Mouse (Mus musculus) midbrain, embryonic 10.5 days (tissue): ENCODE results near the gene Acvr2b. TPM values are rescaled to one million over a fixed set of nuclear protein-coding genes. Genes with fewer than 3 reads are reported as not detected.
A peak's percentile ranks its signal among the peaks of the same experiment; 100 is the strongest.
"Not testable (repeated sequence)": the region's sequence is repeated elsewhere in the genome, so short reads cannot be mapped to it uniquely, and the experiment has no call there.

Source experiments
- DNase-seq: peaks from one replicate; pipeline ENCODE4 v3.0.0-alpha.2; 2017; ENCODE audit warnings: low spot score
- H3K27ac ChIP-seq: fragments of 300-500 bp; sonication (generic); replicated peaks from 2 replicates; pipeline ENCODE4 v1.5.1; 2016; ENCODE audit warnings: mild to moderate bottlenecking
- H3K27me3 ChIP-seq: fragments of 300-500 bp; sonication (generic); 2 replicates; pipeline ENCODE4 v1.6.1; 2016; ENCODE audit warnings: low read depth, mild to moderate bottlenecking; ENCODE audit not compliant: poor library complexity, severe bottlenecking
- H3K36me3 ChIP-seq: fragments of 300-500 bp; sonication (generic); 2 replicates; pipeline ENCODE4 v1.6.1; 2016; ENCODE audit warnings: mild to moderate bottlenecking, moderate library complexity
- H3K4me1 ChIP-seq: fragments of 300-500 bp; sonication (generic); 2 replicates; pipeline ENCODE4 v1.6.1; 2016
- H3K4me3 ChIP-seq: fragments of 300-500 bp; sonication (generic); 2 replicates; pipeline ENCODE4 v1.5.1; 2016; ENCODE audit warnings: mild to moderate bottlenecking, moderate library complexity
- H3K9me3 ChIP-seq: fragments of 300-500 bp; sonication (generic); replicated peaks from 2 replicates; pipeline ENCODE4 v1.6.1; 2016; ENCODE audit warnings: mild to moderate bottlenecking
- WGBS: fragments of 180-500 bp; shearing (Covaris S2); methylation state at CpG from one replicate; pipeline ENCODE4 v1.1.7; 2016; 5-methylcytosine and 5-hydroxymethylcytosine counted together
- polyA plus RNA-seq: library from polyadenylated mRNA; unstranded; fragments of >200 nt; fragmentation: Nextera tagmentation; extraction: Ambion mirVana; gene quantifications from 2 replicates; pipeline ENCODE4 v1.2.1, GENCODE M21; 2016

Gene Acvr2b
- 63.7 and 69.9 TPM in 2 replicates for polyA plus RNA-seq

DNA sequence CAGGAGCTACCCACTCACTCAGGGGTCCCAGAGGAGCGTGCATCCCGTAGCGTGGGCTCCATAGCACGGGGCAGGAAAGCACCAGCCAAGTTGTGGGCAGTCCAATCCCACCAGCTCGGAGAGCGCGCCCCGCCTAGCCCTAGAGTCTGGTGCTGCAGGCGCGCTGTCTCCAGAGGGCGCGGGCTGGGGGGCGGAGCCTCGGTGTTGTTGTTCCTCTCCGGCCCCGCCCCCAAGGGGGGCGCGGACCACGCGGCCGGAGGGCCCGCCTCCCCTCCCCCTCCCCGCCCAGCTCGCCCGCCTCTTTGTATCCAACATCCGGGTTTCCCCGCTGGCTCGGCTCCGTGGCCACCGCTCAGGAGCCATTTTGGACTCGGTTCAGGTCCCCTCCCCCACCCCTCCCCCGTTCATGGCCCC, at the start of gene Acvr2b:
Gene Acvr2b, plus strand, starts transcription at position 318 of the 414 bp plus-strand sequence.
- WGBS = 0% methylated on average over 18 of the region's 32 CpGs
- H3K36me3 ChIP-seq = peaks cover 28% of the 10 kb centered on the region
- DNase-seq = peak; percentile 98
- H3K4me3 ChIP-seq = peak within 1 kb of the TSS; percentile 79
- no peaks in the 10 kb centered on the region for H3K9me3 ChIP-seq
- no peaks in the 10 kb centered on the region for H3K27me3 ChIP-seq
- H3K27ac ChIP-seq = peak within 1 kb of the TSS; percentile 100
- H3K4me1 ChIP-seq = peaks cover 44% of the 10 kb centered on the region

DNA sequence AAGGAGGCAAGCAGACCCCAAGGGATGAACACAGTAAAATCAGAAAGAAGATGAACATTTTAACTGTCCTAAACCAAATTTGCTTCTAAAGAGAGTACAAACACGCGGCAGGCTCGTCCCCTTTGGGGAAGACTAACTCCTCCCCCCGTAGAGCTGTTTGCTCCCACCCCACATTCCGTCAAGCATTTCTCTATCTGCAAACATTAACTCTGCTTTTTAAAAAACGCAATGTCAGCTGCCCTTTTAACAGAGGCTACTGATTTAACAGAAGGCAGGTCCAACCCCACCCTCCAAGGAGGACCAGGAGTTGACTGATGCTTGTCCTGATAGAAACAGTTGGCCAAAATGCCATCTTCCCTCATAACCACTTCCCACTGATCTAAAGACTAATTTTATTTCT, 48.0 kb upstream of the Acvr2b start:
- 82% methylated on average over 6 of the region's 6 CpGs for WGBS
- no peak for DNase-seq
- no peak overlapping the region for H3K4me3 ChIP-seq
- H3K36me3 ChIP-seq = peaks cover 25% of the 10 kb centered on the region
- peaks cover 12% of the 10 kb centered on the region for H3K4me1 ChIP-seq
- peaks cover 7% of the 10 kb centered on the region; the same call in 1 of the 2 replicates for H3K27me3 ChIP-seq
- no peaks in the 10 kb centered on the region for H3K9me3 ChIP-seq
- no peak overlapping the region for H3K27ac ChIP-seq

DNA sequence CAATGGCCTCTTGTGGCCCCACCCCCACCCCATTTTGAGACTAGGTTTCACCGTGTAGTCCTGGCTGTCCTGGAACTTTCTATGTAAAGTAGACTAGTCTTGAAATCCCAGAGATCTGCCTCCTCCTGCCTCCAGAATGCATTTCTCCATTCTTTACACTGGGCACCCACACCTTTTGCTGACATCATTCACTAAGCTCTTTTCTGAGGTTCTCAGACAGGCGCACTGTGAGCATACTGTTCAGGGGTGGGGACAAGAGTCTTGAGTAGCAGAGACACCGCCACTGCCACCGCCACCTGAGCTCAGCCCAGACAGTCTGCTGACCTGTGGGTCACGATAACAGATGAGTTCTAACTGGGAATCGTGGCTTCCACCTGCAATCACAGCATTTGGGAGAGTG, 46.0 kb upstream of the Acvr2b start:
- 89% methylated on average over 6 of the region's 6 CpGs for WGBS
- peaks cover 7% of the 10 kb centered on the region; the same call in 1 of the 2 replicates for H3K27me3 ChIP-seq

DNA sequence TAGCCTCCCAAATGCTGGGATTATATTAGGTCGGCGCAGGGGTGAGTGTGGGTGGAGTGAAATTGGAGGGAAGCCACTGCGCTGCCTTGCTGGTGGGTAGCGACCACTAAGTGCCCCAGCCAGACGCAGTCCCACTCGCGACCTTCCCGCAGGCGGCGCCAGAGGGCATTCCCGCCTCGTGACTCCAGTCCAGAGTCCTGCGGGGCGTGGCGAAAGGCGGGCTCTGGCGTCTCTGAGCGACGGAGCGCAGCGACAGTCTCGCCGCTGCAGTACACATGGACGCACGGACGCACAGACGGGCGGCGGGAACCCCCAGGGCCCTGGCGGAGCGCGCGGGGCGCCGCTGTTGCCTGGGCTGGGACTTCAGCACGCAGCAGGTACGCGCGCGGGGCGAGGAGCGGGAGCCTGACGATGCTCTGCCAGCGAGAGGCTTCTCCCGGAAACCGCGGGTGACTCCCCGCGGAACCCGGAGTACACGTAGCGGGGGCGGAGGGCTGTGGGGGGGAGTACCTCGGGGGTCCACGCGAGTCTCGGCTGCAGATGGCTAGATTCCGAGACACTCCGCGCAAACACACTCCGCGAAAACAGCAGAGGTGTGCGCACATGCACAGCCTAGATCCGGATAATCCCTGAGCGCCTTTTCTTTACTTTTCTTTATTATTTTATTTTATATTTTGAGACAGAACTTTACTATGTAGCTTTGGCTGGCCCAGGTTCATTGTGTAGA, 44.4 kb upstream of the Acvr2b start, which contains the start of gene Xylb:
Gene Xylb, plus strand, starts transcription at position 51 of the 727 bp plus-strand sequence.
- Histone ChIP-seq H3K36me3 (0 out of 2 replicates have a peak, but pooled peaks cover 3% of the 10 kb centered on the region), H3K27ac (peak within 1 kb of the TSS; percentile 89), H3K27me3 (peaks cover 7% of the 10 kb centered on the region; the same call in 1 of the 2 replicates), H3K9me3 (no peaks in the 10 kb centered on the region), H3K4me3 (peak within 1 kb of the TSS; percentile 78), H3K4me1 (peaks cover 12% of the 10 kb centered on the region)
- WGBS = 4% methylated on average over 65 of the region's 65 CpGs
- peak; percentile 90 for DNase-seq

More for the DNA sequence above, 46.0 kb upstream of the Acvr2b start:
- DNase-seq = no peak
- peaks cover 6% of the 10 kb centered on the region for H3K36me3 ChIP-seq
- H3K27ac ChIP-seq = no peak overlapping the region
- peaks cover 12% of the 10 kb centered on the region for H3K4me1 ChIP-seq
- H3K4me3 ChIP-seq = no peak overlapping the region
- H3K9me3 ChIP-seq = no peaks in the 10 kb centered on the region

DNA sequence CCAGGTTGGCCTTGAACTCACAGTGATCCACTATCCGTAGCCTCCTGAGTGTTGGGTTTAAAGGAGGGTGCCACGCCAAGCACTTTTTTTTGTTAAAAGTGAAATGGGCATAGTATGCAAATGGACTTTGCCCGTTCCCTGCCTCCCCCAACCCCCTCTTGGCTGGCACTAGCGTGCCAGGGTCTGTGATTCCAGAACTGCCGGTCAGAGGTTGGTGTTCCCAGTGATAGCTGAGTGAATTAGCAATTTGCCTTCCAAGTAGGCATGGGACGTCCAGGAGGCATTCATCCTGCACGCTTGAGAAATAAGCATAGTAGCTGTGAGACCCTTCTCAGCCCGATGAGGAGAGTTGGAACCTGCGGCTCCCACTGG, 43.9 kb upstream of the Acvr2b start:
- no peak for DNase-seq
- Histone ChIP-seq H3K4me3 (peak overlapping the region; percentile 78), H3K36me3 (0 out of 2 replicates have a peak, but pooled peaks cover 3% of the 10 kb centered on the region), H3K27me3 (peaks cover 7% of the 10 kb centered on the region; the same call in 1 of the 2 replicates), H3K4me1 (peaks cover 12% of the 10 kb centered on the region), H3K9me3 (no peaks in the 10 kb centered on the region), H3K27ac (no peak overlapping the region; the same call in 1 of the 2 replicates)
- WGBS = 50% methylated on average over 9 of the region's 9 CpGs

DNA sequence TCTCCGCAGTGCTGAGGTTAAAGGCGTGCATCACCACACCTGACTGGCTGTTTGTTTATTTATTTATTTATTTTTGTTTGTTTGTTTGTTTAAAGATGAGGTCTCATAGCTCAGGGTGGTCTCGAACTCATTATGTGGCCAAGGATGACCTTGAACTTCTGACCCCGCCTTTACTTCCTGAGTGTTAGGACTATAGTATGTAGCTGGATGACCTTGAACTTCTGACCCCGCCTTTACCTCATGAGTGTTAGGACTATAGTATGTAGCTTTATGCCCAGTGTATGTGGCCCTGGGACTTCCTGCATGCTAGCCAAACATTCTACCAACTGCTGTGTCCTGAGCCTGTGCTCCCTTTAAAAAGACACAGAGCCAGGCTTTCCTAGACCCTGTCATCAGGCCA, 40.5 kb upstream of the Acvr2b start:
- DNase-seq = no peak
- H3K9me3 ChIP-seq = no peaks in the 10 kb centered on the region
- peaks cover 7% of the 10 kb centered on the region; the same call in 1 of the 2 replicates for H3K27me3 ChIP-seq
- H3K36me3 ChIP-seq = 0 out of 2 replicates have a peak, but pooled peaks cover 3% of the 10 kb centered on the region
- 89% methylated on average over 5 of the region's 5 CpGs for WGBS
- peaks cover 12% of the 10 kb centered on the region for H3K4me1 ChIP-seq
- H3K27ac ChIP-seq = no peak overlapping the region
- H3K4me3 ChIP-seq = no peak overlapping the region

DNA sequence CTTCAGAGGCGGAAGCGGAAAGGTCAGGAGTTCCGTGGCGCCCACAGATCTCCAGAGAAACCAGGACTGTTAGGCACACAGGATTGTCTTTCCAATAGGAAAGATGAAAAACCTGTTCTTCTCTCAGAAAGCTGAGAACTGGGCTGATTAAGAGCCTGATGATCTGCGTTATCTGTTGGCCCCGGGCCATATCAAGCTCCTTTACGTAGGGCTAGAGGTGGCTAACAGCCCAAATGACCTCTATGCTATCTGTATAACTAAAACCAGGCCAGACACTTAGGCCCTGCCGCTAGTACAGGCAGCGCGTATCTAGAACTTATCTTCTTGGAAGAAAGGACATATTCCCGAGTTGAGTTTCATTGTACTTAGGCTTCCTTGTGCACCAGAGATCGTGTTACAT, 38.7 kb upstream of the Acvr2b start:
- peaks cover 14% of the 10 kb centered on the region for H3K36me3 ChIP-seq
- no peak for DNase-seq
- 94% methylated on average over 12 of the region's 12 CpGs for WGBS

DNA sequence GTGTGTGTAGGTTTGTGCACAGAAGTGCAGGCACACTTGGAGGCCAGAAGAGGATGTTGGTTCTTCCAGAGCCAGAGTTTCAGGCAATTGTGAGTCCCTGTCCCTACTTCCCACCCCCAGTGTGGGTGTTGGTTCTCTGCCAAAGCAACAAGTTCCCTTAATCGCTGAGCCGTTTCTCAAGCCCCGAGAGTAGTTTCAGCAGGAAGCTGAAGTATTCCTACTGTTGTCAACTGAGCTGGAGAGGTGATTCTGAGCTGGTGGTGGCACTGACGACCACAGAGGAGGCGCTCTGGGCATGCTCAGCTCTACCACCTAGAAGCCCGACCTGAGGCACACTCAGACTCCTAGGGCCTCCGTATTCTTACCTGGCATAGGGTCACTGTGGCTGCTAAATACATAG, 36.6 kb upstream of the Acvr2b start, which contains the start of gene Slc22a14:
Gene Slc22a14, minus strand, starts transcription at position 270 of the 400 bp plus-strand sequence.
- H3K27me3 ChIP-seq = no peaks in the 10 kb centered on the region
- H3K4me3 ChIP-seq = no peak within 1 kb of the TSS
- DNase-seq = no peak
- WGBS = 82% methylated on average over 7 of the region's 7 CpGs
- H3K36me3 ChIP-seq = peaks cover 23% of the 10 kb centered on the region
- H3K9me3 ChIP-seq = no peaks in the 10 kb centered on the region
- no peaks in the 10 kb centered on the region for H3K4me1 ChIP-seq
- no peak within 1 kb of the TSS for H3K27ac ChIP-seq

More for the DNA sequence above, 38.7 kb upstream of the Acvr2b start:
- H3K4me1 ChIP-seq = peaks cover 2% of the 10 kb centered on the region; the same call in 1 of the 2 replicates
- peaks cover 3% of the 10 kb centered on the region; the same call in 1 of the 2 replicates for H3K27me3 ChIP-seq
- no peak overlapping the region for H3K4me3 ChIP-seq
- H3K27ac ChIP-seq = no peak overlapping the region
- H3K9me3 ChIP-seq = no peaks in the 10 kb centered on the region

DNA sequence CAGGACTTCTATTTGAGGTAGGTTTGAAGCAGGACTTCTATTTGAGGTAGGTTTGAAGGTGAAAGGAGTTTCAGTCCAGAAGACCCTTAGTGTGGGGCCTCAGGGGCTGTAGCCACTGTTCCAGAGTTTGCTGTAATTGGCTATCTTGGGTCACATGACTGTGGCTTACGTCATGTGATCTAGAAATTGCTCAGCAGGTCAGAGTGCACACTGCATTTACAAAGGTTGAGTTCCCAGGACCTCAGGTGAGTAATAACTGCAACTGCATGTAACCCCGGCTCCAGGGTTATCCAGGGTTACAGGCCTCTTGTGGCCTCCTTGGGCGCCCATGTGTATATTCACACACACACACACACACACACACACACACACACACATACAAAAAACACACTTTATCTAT, 33.6 kb upstream of the Acvr2b start:
- no peaks in the 10 kb centered on the region for H3K27me3 ChIP-seq
- H3K27ac ChIP-seq = no peak overlapping the region
- no peaks in the 10 kb centered on the region for H3K9me3 ChIP-seq
- H3K4me3 ChIP-seq = no peak overlapping the region
- H3K4me1 ChIP-seq = no peaks in the 10 kb centered on the region
- peaks cover 22% of the 10 kb centered on the region for H3K36me3 ChIP-seq
- 90% methylated on average over 3 of the region's 3 CpGs for WGBS
- DNase-seq = no peak

DNA sequence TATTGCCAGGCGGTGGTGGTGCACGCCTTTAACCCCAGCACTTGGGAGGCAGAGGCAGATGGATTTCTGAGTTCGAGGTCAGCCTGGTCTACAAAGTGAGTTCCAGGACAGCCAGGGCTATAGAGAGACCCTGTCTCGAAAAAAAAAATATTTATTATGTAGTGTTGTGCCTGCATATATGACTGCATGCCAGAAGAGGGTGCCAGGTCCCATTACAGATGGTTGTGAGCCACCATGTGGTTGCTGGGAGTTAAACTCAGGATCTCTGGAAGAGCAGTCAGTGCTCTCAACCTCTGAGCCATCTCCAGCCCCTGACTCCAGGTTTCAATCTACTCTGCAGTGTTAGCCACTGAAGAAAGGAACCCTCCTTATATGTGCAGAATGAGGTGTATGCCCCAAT, 31.1 kb upstream of the Acvr2b start:
- WGBS = 84% methylated on average over 4 of the region's 4 CpGs
- DNase-seq, H3K4me3 ChIP-seq, H3K9me3 ChIP-seq, H3K4me1 ChIP-seq, H3K27me3 ChIP-seq, H3K27ac ChIP-seq: not testable (repeated sequence)
- H3K36me3 ChIP-seq = peaks cover 24% of the 10 kb centered on the region

DNA sequence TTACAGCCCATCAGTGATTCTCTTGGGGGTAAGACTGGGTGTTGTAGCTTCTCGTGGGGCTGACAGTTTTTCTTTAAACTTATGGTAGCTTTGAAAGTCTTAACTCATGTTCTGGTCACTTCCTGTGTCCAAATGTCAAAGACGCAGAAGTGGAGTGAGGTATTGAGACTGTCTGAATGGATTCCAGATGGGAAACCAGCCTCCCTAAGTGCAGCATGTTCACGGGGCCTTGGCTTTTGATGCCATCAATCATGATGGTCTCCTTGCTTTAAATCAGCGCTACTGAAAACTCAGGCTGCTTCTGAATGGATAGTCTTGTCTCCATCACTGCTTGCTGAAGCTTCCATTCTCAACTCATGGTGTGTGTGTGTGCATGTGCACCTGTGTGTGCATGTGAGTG, 30.7 kb upstream of the Acvr2b start:
- WGBS = 86% methylated on average over 4 of the region's 4 CpGs
- DNase-seq = no peak
- Histone ChIP-seq H3K27ac (no peak overlapping the region), H3K4me1 (no peaks in the 10 kb centered on the region), H3K27me3 (no peaks in the 10 kb centered on the region), H3K36me3 (peaks cover 24% of the 10 kb centered on the region), H3K9me3 (no peaks in the 10 kb centered on the region), H3K4me3 (no peak overlapping the region)

DNA sequence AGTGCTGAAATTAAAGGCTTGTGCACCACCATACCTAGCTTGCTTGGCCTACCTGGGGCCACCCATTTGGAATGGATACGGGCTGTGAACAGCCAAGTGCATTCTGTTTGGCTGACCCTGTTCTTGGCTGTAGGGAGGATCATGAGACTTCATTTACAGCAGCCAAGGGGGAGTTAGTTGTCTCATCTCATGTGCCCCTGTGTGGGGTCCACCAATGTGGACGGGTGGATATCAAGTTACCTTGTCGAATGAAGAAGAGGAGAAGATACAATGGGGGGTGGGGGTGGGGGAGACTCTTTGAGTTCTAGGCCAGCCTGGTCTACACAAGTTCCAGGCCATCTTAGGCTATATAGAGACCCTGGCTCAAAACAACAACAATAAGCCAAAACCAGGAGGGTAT, 26.9 kb upstream of the Acvr2b start:
- no peak overlapping the region for H3K27ac ChIP-seq
- H3K9me3 ChIP-seq = no peaks in the 10 kb centered on the region
- no peak overlapping the region for H3K4me3 ChIP-seq
- H3K27me3 ChIP-seq = no peaks in the 10 kb centered on the region
- 79% methylated on average over 3 of the region's 3 CpGs for WGBS
- no peaks in the 10 kb centered on the region for H3K4me1 ChIP-seq
- no peak for DNase-seq
- H3K36me3 ChIP-seq = peaks cover 26% of the 10 kb centered on the region

DNA sequence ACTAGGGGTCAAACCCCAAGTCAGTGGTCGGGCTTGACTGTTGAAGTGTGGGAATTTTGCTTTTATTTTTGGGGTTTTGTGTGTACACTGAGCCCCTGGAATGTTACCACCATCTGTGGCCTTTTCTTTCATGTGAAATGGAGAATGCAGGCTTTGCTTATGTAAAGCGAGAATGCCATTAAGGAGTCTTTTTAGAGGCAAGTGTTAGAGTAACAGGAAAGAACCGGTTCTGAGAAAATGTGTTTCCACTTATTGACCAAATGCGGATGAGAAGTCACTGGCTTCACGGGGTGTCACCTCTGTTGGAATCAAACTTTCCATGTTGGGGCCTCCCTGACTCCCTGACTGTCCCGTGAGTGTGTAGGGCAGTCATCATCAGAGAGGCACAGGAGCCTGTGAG, 26.4 kb upstream of the Acvr2b start:
- Histone ChIP-seq H3K4me1 (no peaks in the 10 kb centered on the region), H3K4me3 (no peak overlapping the region), H3K36me3 (peaks cover 31% of the 10 kb centered on the region), H3K27me3 (no peaks in the 10 kb centered on the region), H3K9me3 (no peaks in the 10 kb centered on the region), H3K27ac (no peak overlapping the region)
- WGBS = 72% methylated on average over 6 of the region's 6 CpGs
- DNase-seq = no peak
